Mouse (Mus musculus): ENCODE measurements around the gene Wnt5b. TPM values are rescaled to one million over a fixed set of nuclear protein-coding genes. Genes with fewer than 3 reads are reported as not detected.

The Wnt5b gene
- polyA plus RNA-seq, 2 experiments = 13.3 to 17.5 TPM

GRCm38 (mm10) chr6:119526498-119526897, 17.6 kb downstream of the Wnt5b start:
- no peaks in the 10 kb centered on the region for H3K9me3 ChIP-seq (ENCODE audit: control insufficient read depth, low read length)
- no peak overlapping the region for H3K4me3 ChIP-seq (replicated peaks; ENCODE audit: low read length)
- H3K36me3 ChIP-seq (ENCODE audit: control insufficient read depth, insufficient read depth, low read length) = no peaks in the 10 kb centered on the region
- 67% methylated on average over 5 of the region's 5 CpGs for WGBS
- H3K4me1 ChIP-seq (ENCODE audit: control insufficient read depth, insufficient read depth, low read length) = peaks cover 16% of the 10 kb centered on the region
- no peak for ATAC-seq (ENCODE audit: low FRiP score, low read depth)
- DNase-seq (ENCODE audit: low spot score) = no peak
- no peak overlapping the region for H3K4me2 ChIP-seq (replicated peaks; ENCODE audit: low read depth, low read length, severe bottlenecking)
- H3K27me3 ChIP-seq (ENCODE audit: control insufficient read depth, insufficient read depth, low read length) = no peaks in the 10 kb centered on the region
- H3K27ac ChIP-seq (replicated peaks; ENCODE audit: low read depth, low read length) = no peak overlapping the region
- no peak overlapping the region for H3K9ac ChIP-seq (ENCODE audit: low read depth, low read length, severe bottlenecking)
- no peak for TF ChIP-seq POLR2A (IDR thresholded peaks at IDR 0.05; ENCODE audit: borderline replicate concordance, extremely low read depth, insufficient read depth, insufficient read length)

DNA sequence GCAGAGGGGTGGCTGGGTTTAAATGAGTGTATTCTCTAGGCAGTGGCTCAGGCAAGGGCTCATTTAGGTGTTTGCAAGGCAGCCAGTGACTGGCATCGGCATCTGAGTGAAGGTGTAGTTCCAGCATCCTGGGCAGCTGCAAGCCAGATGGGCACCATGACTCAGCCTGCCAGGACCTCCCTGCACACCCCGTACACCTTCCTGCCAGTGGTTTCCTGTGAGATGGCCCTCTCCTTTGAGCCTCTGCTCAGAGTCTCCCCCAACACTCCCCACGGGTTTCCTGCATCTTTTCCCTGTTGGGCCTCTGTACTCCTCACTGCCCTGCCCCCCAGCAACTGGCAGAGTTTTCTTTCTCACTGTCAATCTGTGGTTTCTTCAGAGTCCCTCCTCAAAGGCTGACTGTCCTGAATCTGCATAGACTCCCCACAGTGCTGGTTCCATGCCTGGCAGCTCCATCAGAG, 22.2 kb downstream of the Wnt5b start:
- Histone ChIP-seq H3K9me3 (ENCODE audit: control insufficient read depth, low read length) (no peaks in the 10 kb centered on the region), H3K27ac (replicated peaks; ENCODE audit: low read depth, low read length) (no peak overlapping the region), H3K4me1 (ENCODE audit: control insufficient read depth, insufficient read depth, low read length) (peaks cover 16% of the 10 kb centered on the region), H3K4me3 (replicated peaks; ENCODE audit: low read length) (no peak overlapping the region), H3K36me3 (ENCODE audit: control insufficient read depth, insufficient read depth, low read length) (no peaks in the 10 kb centered on the region), H3K27me3 (ENCODE audit: control insufficient read depth, insufficient read depth, low read length) (no peaks in the 10 kb centered on the region), H3K9ac (ENCODE audit: low read depth, low read length, severe bottlenecking) (no peak overlapping the region), H3K4me2 (replicated peaks; ENCODE audit: low read depth, low read length, severe bottlenecking) (no peak overlapping the region)
- TF ChIP-seq POLR2A (IDR thresholded peaks at IDR 0.05; ENCODE audit: borderline replicate concordance, extremely low read depth, insufficient read depth, insufficient read length) = no peak
- ATAC-seq (ENCODE audit: low FRiP score, low read depth) = no peak
- 31% methylated on average over 3 of the region's 3 CpGs for WGBS
- DNase-seq (ENCODE audit: low spot score) = no peak

GRCm38 (mm10) chr6:119521482-119521900, 22.7 kb downstream of the Wnt5b start:
- 74% methylated on average over 3 of the region's 3 CpGs for WGBS

DNA sequence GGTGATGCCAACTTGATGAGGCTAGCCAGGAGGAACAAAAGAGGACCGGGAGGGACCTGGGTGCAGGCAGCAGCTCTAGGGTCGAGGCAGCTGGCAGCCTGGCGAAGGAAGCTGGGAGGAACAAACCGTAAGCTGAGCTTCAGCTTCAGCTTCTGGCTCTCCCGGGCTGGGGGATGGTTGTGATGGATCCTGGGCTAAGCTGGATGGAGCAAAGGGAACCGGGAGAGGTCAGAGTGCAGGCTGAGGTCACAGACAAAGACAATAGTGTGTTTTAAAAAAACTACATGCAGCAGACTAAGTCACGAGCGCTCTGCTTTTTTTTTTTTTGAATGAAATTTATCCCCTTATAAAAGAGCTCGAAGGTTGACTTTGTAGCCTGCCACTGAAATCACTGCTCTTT, 23.4 kb downstream of the Wnt5b start:
- no peaks in the 10 kb centered on the region for H3K9me3 ChIP-seq (ENCODE audit: control insufficient read depth, low read length)
- DNase-seq (ENCODE audit: low spot score) (no peak), ATAC-seq (ENCODE audit: low FRiP score, low read depth) (no peak)
- H3K27me3 ChIP-seq (ENCODE audit: control insufficient read depth, insufficient read depth, low read length) = no peaks in the 10 kb centered on the region
- no peaks in the 10 kb centered on the region for H3K36me3 ChIP-seq (ENCODE audit: control insufficient read depth, insufficient read depth, low read length)
- peaks cover 16% of the 10 kb centered on the region for H3K4me1 ChIP-seq (ENCODE audit: control insufficient read depth, insufficient read depth, low read length)
- WGBS = 57% methylated on average over 9 of the region's 9 CpGs
- H3K4me3 ChIP-seq (replicated peaks; ENCODE audit: low read length) = no peak overlapping the region
- H3K4me2 ChIP-seq (replicated peaks; ENCODE audit: low read depth, low read length, severe bottlenecking) = no peak overlapping the region
- H3K9ac ChIP-seq (ENCODE audit: low read depth, low read length, severe bottlenecking) = no peak overlapping the region
- no peak overlapping the region for H3K27ac ChIP-seq (replicated peaks; ENCODE audit: low read depth, low read length)
- no peak for TF ChIP-seq POLR2A (IDR thresholded peaks at IDR 0.05; ENCODE audit: borderline replicate concordance, extremely low read depth, insufficient read depth, insufficient read length)

More at GRCm38 (mm10) chr6:119521482-119521900, 22.7 kb downstream of the Wnt5b start:
- H3K4me1 ChIP-seq (ENCODE audit: control insufficient read depth, insufficient read depth, low read length) = peaks cover 16% of the 10 kb centered on the region
- H3K4me3 ChIP-seq (replicated peaks; ENCODE audit: low read length) = no peak overlapping the region
- ATAC-seq (ENCODE audit: low FRiP score, low read depth) (no peak), DNase-seq (ENCODE audit: low spot score) (no peak)
- TF ChIP-seq POLR2A (IDR thresholded peaks at IDR 0.05; ENCODE audit: borderline replicate concordance, extremely low read depth, insufficient read depth, insufficient read length) = no peak
- H3K9me3 ChIP-seq (ENCODE audit: control insufficient read depth, low read length) = no peaks in the 10 kb centered on the region
- no peaks in the 10 kb centered on the region for H3K27me3 ChIP-seq (ENCODE audit: control insufficient read depth, insufficient read depth, low read length)
- no peak overlapping the region for H3K9ac ChIP-seq (ENCODE audit: low read depth, low read length, severe bottlenecking)
- H3K4me2 ChIP-seq (replicated peaks; ENCODE audit: low read depth, low read length, severe bottlenecking) = no peak overlapping the region
- no peaks in the 10 kb centered on the region for H3K36me3 ChIP-seq (ENCODE audit: control insufficient read depth, insufficient read depth, low read length)
- no peak overlapping the region for H3K27ac ChIP-seq (replicated peaks; ENCODE audit: low read depth, low read length)

DNA sequence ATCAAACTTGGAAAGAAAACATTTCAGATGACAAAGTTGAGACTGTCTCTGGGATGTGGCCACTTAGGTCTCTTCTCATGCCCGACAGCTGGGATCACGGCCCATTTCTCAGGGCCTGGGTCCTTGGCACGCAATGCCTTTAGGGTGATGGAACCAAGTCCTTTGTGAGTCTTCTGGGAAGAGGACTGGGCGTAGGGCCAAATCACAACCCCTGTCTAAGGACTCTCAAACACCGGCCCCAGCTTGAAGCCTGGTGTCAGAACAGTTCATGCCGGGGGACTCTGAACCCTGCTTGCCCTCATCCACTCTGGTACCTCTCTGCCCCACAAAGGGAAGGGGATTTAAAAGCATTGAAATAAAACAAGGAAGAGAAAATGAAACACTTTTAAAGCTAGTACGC, 30.1 kb downstream of the Wnt5b start:
- Histone ChIP-seq H3K9ac (ENCODE audit: low read depth, low read length, severe bottlenecking) (no peak overlapping the region), H3K4me3 (replicated peaks; ENCODE audit: low read length) (no peak overlapping the region), H3K27ac (replicated peaks; ENCODE audit: low read depth, low read length) (no peak overlapping the region), H3K27me3 (ENCODE audit: control insufficient read depth, insufficient read depth, low read length) (no peaks in the 10 kb centered on the region), H3K9me3 (ENCODE audit: control insufficient read depth, low read length) (no peaks in the 10 kb centered on the region), H3K4me1 (ENCODE audit: control insufficient read depth, insufficient read depth, low read length) (peaks cover 11% of the 10 kb centered on the region), H3K4me2 (replicated peaks; ENCODE audit: low read depth, low read length, severe bottlenecking) (no peak overlapping the region), H3K36me3 (ENCODE audit: control insufficient read depth, insufficient read depth, low read length) (no peaks in the 10 kb centered on the region)
- 58% methylated on average over 7 of the region's 7 CpGs for WGBS
- no peak for TF ChIP-seq POLR2A (IDR thresholded peaks at IDR 0.05; ENCODE audit: borderline replicate concordance, extremely low read depth, insufficient read depth, insufficient read length)
- DNase-seq (ENCODE audit: low spot score) = no peak
- ATAC-seq (ENCODE audit: low FRiP score, low read depth) = no peak

DNA sequence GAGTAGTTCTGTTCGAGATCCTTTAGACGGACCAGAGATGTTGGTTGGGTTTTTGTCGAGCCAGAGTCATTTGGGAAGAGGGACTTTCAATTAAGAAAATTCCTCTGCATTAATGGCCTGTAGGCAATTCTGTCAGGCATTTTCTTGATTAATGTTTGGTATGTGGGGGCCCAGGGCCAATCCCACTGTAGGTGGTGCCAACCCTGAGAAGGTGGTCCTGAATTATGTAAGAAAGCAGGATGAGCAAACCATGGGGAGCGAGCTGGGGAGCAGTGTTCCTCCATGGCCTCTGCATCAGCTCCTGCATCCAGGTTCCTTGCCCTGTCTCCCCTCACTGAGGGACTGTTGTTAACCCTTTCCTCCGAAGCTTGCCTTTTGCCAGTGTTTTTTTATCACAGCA, 30.7 kb downstream of the Wnt5b start:
- Histone ChIP-seq H3K9me3 (ENCODE audit: control insufficient read depth, low read length) (no peaks in the 10 kb centered on the region), H3K4me2 (replicated peaks; ENCODE audit: low read depth, low read length, severe bottlenecking) (no peak overlapping the region), H3K4me1 (ENCODE audit: control insufficient read depth, insufficient read depth, low read length) (peaks cover 11% of the 10 kb centered on the region), H3K27me3 (ENCODE audit: control insufficient read depth, insufficient read depth, low read length) (no peaks in the 10 kb centered on the region), H3K27ac (replicated peaks; ENCODE audit: low read depth, low read length) (no peak overlapping the region), H3K9ac (ENCODE audit: low read depth, low read length, severe bottlenecking) (no peak overlapping the region), H3K4me3 (replicated peaks; ENCODE audit: low read length) (no peak overlapping the region), H3K36me3 (ENCODE audit: control insufficient read depth, insufficient read depth, low read length) (no peaks in the 10 kb centered on the region)
- no peak for TF ChIP-seq POLR2A (IDR thresholded peaks at IDR 0.05; ENCODE audit: borderline replicate concordance, extremely low read depth, insufficient read depth, insufficient read length)
- WGBS = 62% methylated on average over 5 of the region's 5 CpGs
- DNase-seq (ENCODE audit: low spot score) = no peak
- no peak for ATAC-seq (ENCODE audit: low FRiP score, low read depth)

Measured in limb, embryonic 14.5 days (tissue).